Mouse (Mus musculus): ENCODE measurements around the gene Popdc2.

- TF ChIP-seq CTCF (IDR thresholded peaks at IDR 0.05; ENCODE audit: extremely low read depth, insufficient read depth, insufficient read length, insufficient replicate concordance) (no peak), POLR2A (IDR thresholded peaks at IDR 0.05; ENCODE audit: low read depth, low read length) (no peak)
These were observed 30.3 kb downstream of the Popdc2 start for GRCm38 (mm10) chr16:38392126-38392894.

Data from spleen, adult 2 months (tissue).